Mouse (Mus musculus) ovary, postnatal 10 days (tissue): ENCODE data around the gene Tspan9.

Source experiments
- DNase-seq: peaks from one replicate; pipeline ENCODE4 v3.0.0; 2022; ENCODE audit warnings: low spot score

Tspan9 gene

DNA sequence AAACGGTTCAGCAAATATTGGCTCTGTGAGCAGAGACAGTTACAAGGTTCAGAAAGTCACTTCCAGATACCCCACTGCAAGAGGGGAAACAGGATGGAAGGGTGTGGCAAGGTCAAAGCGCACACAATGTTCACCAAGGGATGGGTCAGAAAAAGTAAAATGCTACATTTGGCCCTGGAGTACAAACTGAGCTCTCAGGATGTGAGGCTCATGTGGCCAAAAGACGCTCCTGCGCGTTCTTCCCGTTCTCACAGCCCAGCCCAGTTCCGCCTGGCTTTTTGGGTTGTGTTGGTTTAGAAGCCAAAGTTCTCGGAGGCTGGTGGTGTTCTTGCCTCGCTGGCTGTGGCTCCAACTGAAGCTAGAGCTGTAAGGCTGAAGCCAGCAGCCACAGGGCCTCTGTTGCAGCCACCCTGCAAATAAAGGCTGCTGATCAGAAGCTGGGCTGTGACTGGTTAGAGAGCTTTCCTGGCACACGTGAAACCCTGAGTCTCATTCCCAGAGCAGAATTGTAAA lies 9.7 kb downstream of the Tspan9 start:
- DNase-seq: no peak

GRCm38 (mm10) chr6:128132581-128132980 lies 10.8 kb downstream of the Tspan9 start:
- DNase-seq: no peak

- no peak for DNase-seq
Measured at GRCm38 (mm10) chr6:128131390-128131789, 12.0 kb downstream of the Tspan9 start.

DNA sequence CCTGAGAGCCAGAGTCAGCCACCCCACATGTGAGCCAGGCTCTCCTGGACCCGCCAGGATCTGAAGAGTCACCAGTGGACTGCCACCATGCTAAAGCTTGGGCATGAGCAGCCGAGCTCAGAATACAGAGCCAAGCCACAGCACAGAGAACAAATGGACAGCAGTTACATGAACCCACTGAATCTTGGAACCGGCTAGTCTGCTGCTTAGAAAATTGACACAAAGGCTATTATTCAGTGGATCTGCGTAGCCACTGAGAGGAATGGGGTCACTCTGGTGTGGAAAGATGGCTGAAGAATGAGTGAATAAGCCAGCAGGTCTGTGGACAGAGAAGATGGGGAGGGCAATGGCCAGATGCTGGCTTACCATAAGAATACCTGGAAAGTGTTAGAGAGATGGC lies 12.7 kb downstream of the Tspan9 start:
- no peak for DNase-seq

DNA sequence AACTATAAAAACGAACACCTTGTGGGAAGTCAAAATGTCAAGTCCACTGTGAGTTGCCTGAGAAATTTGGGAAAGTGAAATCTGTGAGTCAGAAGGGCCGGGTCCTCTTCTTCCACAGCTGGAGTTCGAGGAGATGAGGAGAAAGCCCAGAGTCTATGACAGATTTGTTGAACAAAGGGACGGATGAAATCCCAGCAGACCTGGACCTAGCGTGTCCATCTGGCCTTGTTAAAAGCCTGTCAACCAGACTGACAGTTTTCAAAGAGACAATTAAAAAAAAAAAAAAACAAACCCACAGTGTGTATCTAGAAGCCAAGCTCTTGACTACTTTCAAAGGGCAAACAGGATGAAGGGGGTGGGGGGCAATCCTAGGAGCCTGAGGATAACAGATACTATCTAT lies 14.0 kb downstream of the Tspan9 start:
- DNase-seq: no peak

DNA sequence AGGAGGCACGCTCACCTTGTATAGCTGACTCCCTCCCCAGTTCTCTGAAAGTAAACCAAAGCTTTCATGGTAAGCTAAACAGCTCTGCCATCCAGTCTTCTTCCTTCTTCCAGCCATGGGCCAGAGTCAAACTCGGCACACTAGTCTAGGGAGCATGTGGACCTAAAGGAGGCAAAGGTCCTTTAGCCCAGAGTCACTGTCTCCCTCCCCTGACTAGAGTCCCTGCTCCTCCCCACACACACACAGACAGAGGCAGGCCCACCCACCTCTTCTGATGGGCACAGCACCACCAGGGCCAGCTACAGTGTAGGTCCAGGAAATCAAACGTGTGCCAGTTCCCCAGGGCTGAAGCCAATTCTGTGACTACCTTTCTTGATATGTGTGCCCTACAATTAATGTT lies 16.1 kb downstream of the Tspan9 start:
- no peak for DNase-seq

DNA sequence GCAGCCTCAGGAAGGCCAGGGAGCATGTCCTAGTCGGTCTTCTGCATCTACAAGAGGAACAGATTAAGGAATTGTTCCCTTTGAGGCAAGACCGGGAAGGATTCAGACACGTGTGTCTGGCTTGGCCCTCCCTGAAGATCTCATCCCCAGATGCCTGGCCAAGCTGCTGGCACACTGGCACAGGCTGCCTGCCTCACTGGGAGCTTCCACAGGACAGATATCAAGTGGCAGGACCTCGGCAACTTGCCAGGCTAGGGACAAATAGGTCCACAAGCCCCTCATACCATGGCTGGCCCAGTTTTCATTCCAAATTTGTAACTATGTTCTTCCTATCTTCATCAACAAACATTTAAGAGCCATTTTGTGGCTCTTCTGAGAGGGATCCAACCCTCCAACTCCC lies 16.5 kb downstream of the Tspan9 start:
- DNase-seq: no peak

DNA sequence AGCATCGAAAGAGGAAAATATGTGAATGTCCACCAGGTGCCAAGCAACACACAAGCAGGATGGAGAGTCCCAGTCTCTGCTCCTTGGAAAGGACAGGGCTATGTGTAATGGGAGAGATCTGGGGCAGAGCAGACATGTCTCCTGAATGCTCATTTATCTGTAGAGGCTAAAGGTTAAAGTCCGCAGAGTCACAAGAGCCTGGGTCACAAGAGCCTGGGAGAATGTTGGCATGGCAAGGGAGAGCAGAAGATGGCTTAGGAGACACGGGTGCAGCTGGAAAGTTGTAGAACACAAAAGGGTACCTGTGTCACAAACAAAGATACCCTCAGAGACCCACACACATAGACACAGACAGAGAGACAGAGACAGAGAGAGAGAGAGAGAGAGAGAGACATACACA lies 17.9 kb downstream of the Tspan9 start:
- DNase-seq: no peak

DNA sequence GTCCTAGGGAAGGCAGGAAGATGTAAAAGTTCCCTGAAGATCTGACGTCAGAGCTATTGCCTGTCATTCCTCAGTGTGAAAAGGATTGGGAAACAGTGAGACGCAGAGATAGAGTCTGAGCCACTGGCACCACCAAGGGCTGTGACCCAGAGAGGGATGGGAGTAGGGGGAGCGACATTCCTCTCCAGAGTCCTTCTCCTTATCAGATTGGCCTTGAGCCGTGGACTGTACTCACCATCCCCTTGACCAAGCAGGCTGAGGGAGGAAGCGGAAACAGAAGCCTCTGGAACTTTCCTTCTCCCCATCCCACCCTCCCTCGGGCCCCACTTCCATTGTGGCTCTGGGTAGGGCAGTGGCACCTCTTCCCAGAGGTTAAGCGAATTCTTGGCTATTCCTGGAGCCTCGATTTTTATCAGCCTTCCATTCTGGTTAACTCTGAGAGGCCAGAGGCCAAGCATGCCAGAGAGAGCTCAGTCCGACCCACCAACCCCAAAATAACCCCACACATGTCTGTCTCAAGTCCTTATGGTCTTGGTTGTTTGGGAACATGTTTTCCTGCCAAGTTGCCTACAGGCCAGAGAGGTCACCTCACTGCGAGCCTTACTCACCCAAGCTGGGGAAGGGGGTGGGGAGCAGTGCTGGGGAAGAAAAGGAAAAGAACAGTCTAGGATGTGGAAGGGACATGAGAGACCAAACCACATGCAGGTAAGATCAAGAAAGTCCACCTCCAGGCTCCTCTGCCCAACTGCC lies 19.0 kb downstream of the Tspan9 start:
- DNase-seq: no peak

GRCm38 (mm10) chr6:128122127-128122526 lies 21.3 kb downstream of the Tspan9 start:
- no peak for DNase-seq

GRCm38 (mm10) chr6:128121691-128122090 lies 21.7 kb downstream of the Tspan9 start:
- no peak for DNase-seq

GRCm38 (mm10) chr6:128120806-128121205 lies 22.6 kb downstream of the Tspan9 start:
- no peak for DNase-seq

GRCm38 (mm10) chr6:128118670-128119230 lies 24.6 kb downstream of the Tspan9 start:
- DNase-seq: no peak

DNA sequence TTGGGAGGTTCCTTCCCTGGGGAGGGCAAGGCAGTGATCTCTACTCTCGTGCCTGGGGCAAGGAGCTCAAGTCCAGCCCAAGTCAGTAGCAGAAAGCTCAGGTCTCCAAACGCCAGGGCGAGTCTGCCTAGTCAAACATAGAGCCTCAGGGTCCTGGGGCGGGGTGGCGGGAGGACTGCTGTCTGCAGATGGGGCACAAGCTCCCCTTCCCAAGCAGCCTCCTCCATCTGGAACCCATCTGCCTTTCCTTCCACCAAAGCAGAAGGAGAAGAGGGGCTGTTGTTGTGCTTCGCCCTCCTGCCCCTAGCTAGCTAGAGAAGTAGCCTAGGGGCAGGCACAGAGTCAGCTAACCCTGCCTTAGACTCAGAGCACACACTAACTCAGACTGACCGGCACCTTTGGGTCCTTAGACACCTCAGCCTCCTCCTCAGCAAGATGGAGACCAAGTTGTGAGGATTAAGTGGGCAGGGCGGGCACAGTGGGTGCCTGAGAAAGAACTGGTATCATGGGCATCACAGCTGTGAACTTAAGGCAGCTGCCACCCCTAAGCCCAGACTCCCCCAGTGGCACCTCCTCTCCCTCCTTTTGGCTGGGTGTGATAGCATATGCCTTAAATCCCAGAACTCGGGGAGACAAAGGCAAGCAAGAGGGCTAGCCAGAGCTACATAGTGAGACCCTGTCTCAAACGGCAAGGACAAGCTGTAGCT lies 26.4 kb downstream of the Tspan9 start:
- no peak for DNase-seq

GRCm38 (mm10) chr6:128116344-128116743 lies 27.1 kb downstream of the Tspan9 start:
- no peak for DNase-seq

DNA sequence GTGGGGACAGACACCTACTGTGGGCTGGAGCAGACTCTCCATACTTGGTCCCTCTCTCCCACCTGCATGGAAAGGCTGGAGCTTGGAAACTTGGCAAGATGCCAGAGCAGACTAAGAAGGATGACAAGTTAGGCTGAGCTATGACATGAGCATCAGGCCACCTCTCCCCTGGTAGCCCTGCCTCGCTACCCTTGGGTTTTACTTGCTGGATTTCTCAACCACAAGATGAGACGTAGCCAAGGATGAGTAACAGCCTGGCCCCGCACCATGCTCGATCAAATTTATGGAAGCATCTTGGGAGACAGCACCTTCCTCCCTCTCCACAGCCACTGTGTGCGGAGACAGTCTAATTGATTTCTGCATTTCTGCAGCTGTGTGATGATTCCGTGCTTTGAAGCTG lies 28.3 kb downstream of the Tspan9 start:
- no peak for DNase-seq

- no peak for DNase-seq
Measured at GRCm38 (mm10) chr6:128112605-128113004, 30.8 kb downstream of the Tspan9 start.

DNA sequence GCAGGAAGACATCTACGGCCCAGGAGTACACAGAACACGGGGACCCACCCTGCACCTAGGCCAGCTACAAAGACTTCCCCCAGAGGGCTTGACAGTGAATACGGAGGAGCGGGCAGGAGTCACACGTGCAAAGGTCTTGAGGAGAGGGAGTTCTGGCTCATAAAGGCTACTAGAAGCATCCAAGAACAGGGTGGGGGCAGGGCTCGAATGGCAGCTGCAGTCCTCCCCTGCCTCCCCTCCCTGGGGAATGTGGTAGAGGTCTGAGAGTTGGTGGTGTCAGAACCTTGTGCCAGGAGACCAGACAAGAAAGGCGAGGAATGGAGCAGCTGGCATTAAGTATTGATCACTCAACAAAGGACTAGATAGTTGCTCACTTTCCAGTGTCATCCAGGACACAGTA lies 31.6 kb downstream of the Tspan9 start:
- DNase-seq: no peak

- no peak for DNase-seq
Measured at GRCm38 (mm10) chr6:128108324-128109035, 34.9 kb downstream of the Tspan9 start.

GRCm38 (mm10) chr6:128107698-128108097 lies 35.7 kb downstream of the Tspan9 start:
- DNase-seq: no peak

DNA sequence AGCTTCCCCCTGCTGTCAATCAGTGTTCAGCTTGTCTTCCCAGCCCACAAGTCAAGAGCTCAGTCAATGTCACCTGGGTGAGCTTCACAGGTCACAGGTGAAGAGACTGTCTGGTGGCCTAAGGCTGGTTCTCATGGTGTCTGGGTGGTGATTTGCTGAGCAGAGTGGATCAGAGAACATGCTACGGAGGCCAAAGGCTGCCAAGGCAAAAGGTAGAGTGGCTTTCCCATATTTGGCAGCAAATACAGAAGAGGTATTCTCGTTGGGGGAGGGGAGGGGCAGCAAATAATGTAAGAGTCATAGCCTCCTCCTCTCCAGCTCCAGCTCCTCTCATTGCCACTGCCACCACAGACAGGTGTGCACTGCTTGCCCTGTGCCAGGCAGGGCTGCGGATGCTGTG lies 37.2 kb downstream of the Tspan9 start:
- no peak for DNase-seq

DNA sequence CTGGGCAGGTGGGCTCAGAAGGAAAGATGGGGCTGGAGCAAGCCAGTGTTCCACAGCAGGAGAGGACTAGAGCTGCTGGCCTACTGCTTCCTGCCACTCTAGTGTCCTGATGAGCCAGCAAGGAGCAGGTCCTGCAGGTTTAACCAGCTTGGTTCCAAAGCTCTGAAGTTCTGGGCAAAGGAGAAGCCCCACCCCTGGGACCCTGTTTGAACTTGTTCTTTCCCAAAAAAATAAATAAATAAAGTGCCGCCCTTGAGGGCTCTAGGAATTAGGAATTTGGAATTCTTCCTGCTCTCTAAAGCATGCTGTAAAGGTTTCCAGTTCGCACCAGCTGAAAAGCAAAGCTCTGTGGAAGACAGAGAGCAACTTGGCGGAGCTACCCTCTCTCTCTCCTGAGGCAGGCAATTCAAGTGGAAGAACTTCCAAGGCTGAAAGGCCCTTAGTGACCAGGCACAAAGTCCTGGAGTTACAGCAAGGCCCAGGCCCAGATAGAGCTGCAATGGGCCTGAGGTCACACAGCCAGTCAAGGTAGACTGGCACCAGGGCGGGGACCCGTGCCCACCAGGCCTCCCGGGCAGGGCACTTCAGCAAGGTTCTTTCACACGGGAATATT lies 38.6 kb downstream of the Tspan9 start:
- DNase-seq: no peak
